Mouse (Mus musculus): ENCODE measurements at regions not wholly inside any gene's neighbourhood (a gene's known extent, or its start where the extent isn't known, plus 50 kb on each side); places are given as distances from the start of the nearest gene placed in this dataset.

- DNase-seq, result no peak
Measured at GRCm38 (mm10) chr19:54470034-54470433, 426.1 kb downstream of the Adra2a start.

- DNase-seq, result no peak
Measured at GRCm38 (mm10) chr19:54498066-54498465, 454.1 kb downstream of the Adra2a start.

GRCm38 (mm10) chr19:54533858-54534257, 489.9 kb downstream of the Adra2a start:
- no peak for DNase-seq

- no peak for DNase-seq
Measured at GRCm38 (mm10) chr19:54555351-54555750, 511.4 kb downstream of the Adra2a start.

- no peak for DNase-seq
Measured at GRCm38 (mm10) chr19:54557984-54558383, 514.0 kb downstream of the Adra2a start.

- DNase-seq, result no peak
Measured at GRCm38 (mm10) chr19:54583574-54583973, 539.6 kb downstream of the Adra2a start.

GRCm38 (mm10) chr19:54584687-54585237, 540.8 kb downstream of the Adra2a start:
- DNase-seq, result no peak

- DNase-seq, result no peak
Measured at GRCm38 (mm10) chr19:54585326-54585725, 541.4 kb downstream of the Adra2a start.

- DNase-seq, result no peak
Measured at GRCm38 (mm10) chr19:54603345-54603744, 523.7 kb downstream of the Gpam start.

- no peak for DNase-seq
Measured at GRCm38 (mm10) chr19:54605346-54605745, 521.7 kb downstream of the Gpam start.

GRCm38 (mm10) chr19:54616924-54617323, 510.1 kb downstream of the Gpam start:
- no peak for DNase-seq

Measured in cerebellum, adult 18-20 months (tissue).